Mouse (Mus musculus) small intestine, adult 2 months (tissue): ENCODE results near the gene Dnajc7.

Source experiments
- CTCF ChIP-seq: fragments of 200-500 bp; IDR thresholded peaks from 2 replicates; pipeline ENCODE4 v1.5.1; 2012; ENCODE audit warnings: low read depth, mild to moderate bottlenecking, control low read depth, inconsistent platforms, low read length, moderate library complexity, mixed read lengths; ENCODE audit not compliant: insufficient replicate concordance, insufficient read length; ENCODE audit errors: extremely low read depth
- POLR2A ChIP-seq: fragments of 200-500 bp; IDR thresholded peaks from 2 replicates; pipeline ENCODE4 v1.6.1; 2012; ENCODE audit warnings: low read depth, mild to moderate bottlenecking, control low read depth, inconsistent platforms, low read length, moderate library complexity

DNA sequence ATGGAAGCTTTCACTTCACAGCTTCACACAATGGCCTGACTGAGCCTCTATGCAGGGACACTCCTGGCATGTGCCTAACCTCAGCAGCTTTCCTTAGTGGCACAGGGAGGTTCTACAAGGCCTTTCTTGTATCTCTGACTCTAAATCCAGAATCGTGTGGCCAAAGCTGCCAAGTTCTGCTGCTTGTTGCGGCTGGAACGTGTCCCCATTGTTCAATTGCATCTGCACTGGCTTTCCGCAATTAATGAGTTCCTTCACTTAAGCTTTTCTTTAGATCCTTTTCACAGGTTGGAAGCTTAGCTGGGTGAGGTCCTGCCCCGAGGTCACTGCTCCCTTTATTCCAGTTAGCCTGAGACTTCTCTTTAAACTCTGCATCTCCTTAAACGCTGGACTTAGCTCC lies 86.1 kb downstream of the Dnajc7 start:
- TF ChIP-seq CTCF (no peak), POLR2A (no peak)
